Mouse (Mus musculus) intestine, embryonic 16.5 days (tissue): Measurements from ENCODE around the gene Xrn2. TPM values are rescaled to one million over a fixed set of nuclear protein-coding genes. Genes with fewer than 3 reads are reported as not detected.

Source experiments
- ATAC-seq: fragments of 200-750 bp; cut with Nextera tagmentation; 2 replicates; pipeline ENCODE4 v1.8.0; 2017; ENCODE audit warnings: moderate TSS enrichment, moderate library complexity
- H3K27ac ChIP-seq: fragments of 300-500 bp; sonication (generic); 2 replicates; pipeline ENCODE4 v1.5.1; 2014; ENCODE audit warnings: mild to moderate bottlenecking, low read length
- H3K27me3 ChIP-seq: fragments of 300-500 bp; sonication (generic); replicated peaks from 2 replicates; pipeline ENCODE4 v1.6.1; 2014; ENCODE audit warnings: low read length, control low read depth, mixed read lengths; ENCODE audit not compliant: control insufficient read depth, insufficient read depth
- H3K36me3 ChIP-seq: fragments of 300-500 bp; sonication (generic); 2 replicates; pipeline ENCODE4 v1.6.1; 2014; ENCODE audit warnings: low read length, control low read depth; ENCODE audit not compliant: control insufficient read depth, insufficient read depth
- H3K4me1 ChIP-seq: fragments of 300-500 bp; sonication (generic); 2 replicates; pipeline ENCODE4 v1.6.1; 2014; ENCODE audit warnings: low read length, control low read depth, mixed read lengths; ENCODE audit not compliant: control insufficient read depth, insufficient read depth
- H3K4me2 ChIP-seq: fragments of 300-500 bp; sonication (generic); 2 replicates; pipeline ENCODE4 v1.6.1; 2014; ENCODE audit warnings: low read depth, low read length, control low read depth
- H3K4me3 ChIP-seq: fragments of 300-500 bp; sonication (generic); 2 replicates; pipeline ENCODE4 v1.5.1; 2014; ENCODE audit warnings: mild to moderate bottlenecking, low read length
- H3K9ac ChIP-seq: fragments of 300-500 bp; sonication (generic); 2 replicates; pipeline ENCODE4 v1.6.1; 2014; ENCODE audit warnings: low read depth, low read length
- H3K9me3 ChIP-seq: fragments of 300-500 bp; sonication (generic); 2 replicates; pipeline ENCODE4 v1.6.1; 2016; ENCODE audit warnings: low read length, control low read depth; ENCODE audit not compliant: control insufficient read depth
- WGBS: fragments of 180-500 bp; shearing (Covaris S2); extraction: QIAGEN DNeasy Blood & Tissue Kit; methylation state at CpG from one replicate; pipeline ENCODE4 v1.1.7; 2014; 5-methylcytosine and 5-hydroxymethylcytosine counted together
- polyA plus RNA-seq: library from polyadenylated mRNA; unstranded; fragments of >200 nt; fragmentation: Nextera tagmentation; extraction: Ambion mirVana; gene quantifications from 2 replicates; pipeline ENCODE4 v1.2.1, GENCODE M21; 2015

The Xrn2 gene
- 63.6 and 68.3 TPM in 2 replicates for polyA plus RNA-seq

DNA sequence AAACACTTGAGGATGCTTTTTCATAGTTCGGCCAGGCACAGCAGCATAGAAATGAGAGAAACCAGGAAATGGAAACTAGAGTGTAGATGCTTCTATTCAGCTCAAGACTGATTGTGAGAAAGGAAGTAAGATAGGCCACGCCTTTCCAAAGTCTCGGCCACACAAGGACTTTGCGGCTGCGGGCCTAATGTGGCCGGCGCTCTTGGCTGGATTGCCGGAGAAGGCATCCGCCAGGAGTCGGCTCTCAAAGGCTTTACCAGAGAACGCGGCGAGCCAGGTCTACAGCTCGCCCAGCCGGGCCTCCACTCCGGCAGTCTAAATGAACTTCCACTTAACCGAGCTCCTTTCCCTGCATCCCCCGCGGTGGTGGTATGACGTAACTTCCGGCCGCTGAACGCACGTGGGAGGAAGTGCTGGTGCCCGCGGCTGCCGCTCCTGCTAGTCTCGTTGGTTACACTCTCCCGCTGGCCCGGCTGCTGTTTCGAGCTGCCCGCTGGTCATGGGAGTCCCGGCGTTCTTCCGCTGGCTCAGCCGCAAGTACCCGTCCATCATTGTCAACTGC, at the start of gene Xrn2:
Gene Xrn2 (plus strand): TSS at position 374 of the 562 bp plus-strand sequence.
- Histone ChIP-seq H3K9ac (peak within 1 kb of the TSS; percentile 87), H3K27ac (peak within 1 kb of the TSS; percentile 98), H3K4me1 (0 out of 2 replicates have a peak, but pooled peaks cover 8% of the 10 kb centered on the region), H3K9me3 (no peaks in the 10 kb centered on the region), H3K27me3 (no peaks in the 10 kb centered on the region), H3K36me3 (0 out of 2 replicates have a peak, but pooled peaks cover 2% of the 10 kb centered on the region), H3K4me3 (peak within 1 kb of the TSS; percentile 79), H3K4me2 (peak within 1 kb of the TSS; percentile 65)
- ATAC-seq = peak; percentile 97
- WGBS = under 1% methylated on average over 37 of the region's 37 CpGs

DNA sequence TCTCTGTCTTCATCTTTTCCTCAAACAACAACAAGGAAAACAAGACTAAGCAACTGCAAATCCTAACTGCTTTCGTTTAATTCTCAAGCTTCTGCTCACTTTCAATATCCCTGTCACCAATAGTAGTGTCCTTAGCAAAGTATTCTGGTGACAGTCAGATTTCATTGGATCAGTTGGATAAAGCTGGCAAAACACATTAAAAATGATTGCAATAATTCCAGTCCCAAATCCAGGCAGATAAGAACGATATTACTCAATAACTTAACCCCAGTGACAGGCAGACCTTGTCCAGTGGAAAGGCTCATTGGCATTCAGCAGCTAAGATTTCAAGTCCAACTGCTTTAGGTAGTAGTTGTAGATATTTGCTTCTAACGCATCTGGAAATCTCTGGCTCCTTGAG, 37.8 kb upstream of the Xrn2 start:
- no peak overlapping the region for H3K4me3 ChIP-seq
- H3K9ac ChIP-seq = no peak overlapping the region
- 74% methylated on average over 3 of the region's 3 CpGs for WGBS
- no peaks in the 10 kb centered on the region for H3K9me3 ChIP-seq
- no peak for ATAC-seq
- H3K4me2 ChIP-seq = no peak overlapping the region
- no peaks in the 10 kb centered on the region for H3K4me1 ChIP-seq
- H3K27me3 ChIP-seq = no peaks in the 10 kb centered on the region
- H3K27ac ChIP-seq = no peak overlapping the region
- H3K36me3 ChIP-seq = no peaks in the 10 kb centered on the region

DNA sequence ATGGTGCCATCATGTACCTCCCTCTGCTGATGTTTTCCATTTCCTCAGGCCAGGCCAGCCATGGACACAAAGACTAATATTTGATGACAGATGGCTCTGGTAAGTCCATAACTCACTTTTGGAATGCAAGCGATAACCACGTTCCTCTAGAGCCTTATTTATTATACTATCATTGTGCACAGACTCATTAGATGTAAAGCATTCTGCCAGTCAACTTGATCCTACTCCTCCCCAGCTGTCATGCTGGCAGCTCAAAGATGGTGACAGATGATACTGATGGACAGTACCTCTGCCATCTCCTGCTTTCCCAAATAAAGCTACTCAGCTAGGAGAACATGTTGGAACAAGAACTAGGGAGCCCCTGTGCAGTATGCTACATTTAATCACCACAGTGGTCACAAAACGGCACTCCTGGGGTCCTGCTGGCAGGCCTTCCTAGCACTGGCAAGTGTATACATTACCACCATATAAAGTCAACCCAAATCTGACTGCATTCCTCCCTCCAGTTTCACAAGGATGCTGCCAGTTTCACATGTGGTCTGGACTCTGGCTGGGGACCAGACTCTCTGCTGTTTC, 37.3 kb upstream of the Xrn2 start:
- H3K9ac ChIP-seq = no peak overlapping the region
- H3K36me3 ChIP-seq = no peaks in the 10 kb centered on the region
- no peak for ATAC-seq
- no peaks in the 10 kb centered on the region for H3K27me3 ChIP-seq
- no peak overlapping the region for H3K4me3 ChIP-seq
- no peaks in the 10 kb centered on the region for H3K9me3 ChIP-seq
- no peak overlapping the region for H3K4me2 ChIP-seq
- no peaks in the 10 kb centered on the region for H3K4me1 ChIP-seq
- H3K27ac ChIP-seq = no peak overlapping the region
- WGBS = 49% methylated on average over 3 of the region's 3 CpGs

DNA sequence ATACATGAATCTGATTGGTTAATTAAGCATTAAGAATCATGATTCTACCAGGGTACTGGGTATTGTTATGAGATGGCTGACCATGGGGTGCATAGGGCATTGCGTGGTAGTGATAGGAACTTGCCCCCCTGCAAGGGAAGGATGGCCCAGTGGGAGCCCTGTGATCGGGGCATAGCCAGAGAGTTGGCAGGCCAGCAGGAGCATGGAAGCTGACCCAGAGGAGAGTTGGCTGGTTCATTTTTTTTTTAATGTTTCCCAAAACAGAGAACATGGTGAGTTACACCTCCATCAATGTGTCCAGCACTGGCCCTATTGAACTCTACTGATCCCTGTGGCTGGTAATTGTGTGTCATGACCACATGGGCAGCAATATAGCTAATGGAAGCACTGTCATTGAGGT, 30.0 kb upstream of the Xrn2 start:
- Histone ChIP-seq H3K27me3 (no peaks in the 10 kb centered on the region), H3K4me3 (no peak overlapping the region), H3K4me1 (no peaks in the 10 kb centered on the region), H3K9ac (no peak overlapping the region), H3K9me3 (no peaks in the 10 kb centered on the region), H3K36me3 (no peaks in the 10 kb centered on the region), H3K4me2 (no peak overlapping the region), H3K27ac (no peak overlapping the region)
- no peak for ATAC-seq
- WGBS = 89% methylated on average over 2 of the region's 2 CpGs

DNA sequence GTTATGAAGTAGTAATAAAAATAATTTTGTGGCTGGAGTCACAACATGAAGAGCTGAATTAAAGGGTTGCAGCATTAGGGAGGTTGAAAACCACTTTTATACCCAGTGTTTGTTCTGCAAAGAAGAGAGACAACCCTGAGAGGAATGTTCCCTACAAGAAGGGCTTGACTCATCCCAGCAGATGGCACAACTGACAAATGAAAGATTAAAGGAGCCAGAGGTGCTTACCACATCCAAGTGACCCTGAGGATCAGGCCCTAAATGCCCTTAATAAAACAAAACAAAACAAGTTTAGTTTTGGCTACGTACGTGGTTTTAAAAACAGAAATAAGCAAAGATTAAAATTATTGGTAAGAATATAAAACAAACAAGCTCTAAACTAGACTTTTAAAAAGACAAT, 28.0 kb upstream of the Xrn2 start:
- Histone ChIP-seq H3K36me3 (no peaks in the 10 kb centered on the region), H3K4me3 (no peak overlapping the region), H3K27me3 (no peaks in the 10 kb centered on the region), H3K4me1 (no peaks in the 10 kb centered on the region), H3K9ac (no peak overlapping the region), H3K27ac (no peak overlapping the region), H3K9me3 (no peaks in the 10 kb centered on the region), H3K4me2 (no peak overlapping the region)
- no peak for ATAC-seq
- WGBS = 90% methylated on average over 2 of the region's 2 CpGs

DNA sequence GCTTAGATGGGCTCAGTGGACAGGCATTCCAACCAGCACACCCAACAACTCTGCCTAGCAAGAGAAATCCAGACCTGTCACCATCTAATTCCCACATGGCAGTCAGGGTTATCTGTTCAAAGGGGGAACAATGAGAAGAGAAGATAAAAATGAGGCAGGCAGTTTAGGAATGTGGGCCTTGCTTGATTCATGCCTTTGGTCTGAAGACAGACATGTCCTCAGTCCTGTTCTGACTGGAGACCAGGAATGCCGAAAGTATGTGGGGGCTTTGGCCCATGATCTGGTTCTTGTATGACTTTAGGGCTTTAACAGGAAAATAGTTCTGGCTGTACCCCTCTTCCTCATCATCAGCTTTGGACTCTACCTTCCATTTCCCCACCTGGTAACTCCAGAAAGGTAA, 27.0 kb upstream of the Xrn2 start:
- Histone ChIP-seq H3K4me3 (no peak overlapping the region), H3K4me1 (no peaks in the 10 kb centered on the region), H3K36me3 (no peaks in the 10 kb centered on the region), H3K4me2 (no peak overlapping the region), H3K27ac (no peak overlapping the region), H3K9ac (no peak overlapping the region), H3K9me3 (no peaks in the 10 kb centered on the region), H3K27me3 (no peaks in the 10 kb centered on the region)
- ATAC-seq = no peak
- 89% methylated on average over 1 of the region's 1 CpGs for WGBS

DNA sequence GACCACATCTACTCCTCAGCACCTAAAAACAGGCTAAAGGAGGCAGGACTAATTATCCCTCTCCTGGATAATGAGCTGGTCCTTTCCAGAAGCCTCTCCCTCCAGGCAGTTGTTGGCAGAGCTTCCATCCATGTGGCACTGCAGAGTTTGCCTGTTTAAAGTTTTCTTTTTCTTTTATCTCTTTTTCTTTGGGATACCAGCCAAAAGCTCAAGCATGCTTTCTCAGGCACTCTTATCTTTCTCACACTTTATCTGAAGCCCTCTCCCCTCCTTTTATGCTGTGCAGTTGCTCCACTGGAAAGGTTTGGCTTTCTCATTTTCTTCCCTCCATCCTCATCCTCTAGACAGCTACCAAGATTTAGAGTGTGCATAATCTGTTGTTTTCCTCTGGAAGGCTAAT, 26.4 kb upstream of the Xrn2 start:
- Histone ChIP-seq H3K4me2 (no peak overlapping the region), H3K9ac (no peak overlapping the region), H3K27me3 (no peaks in the 10 kb centered on the region), H3K4me1 (no peaks in the 10 kb centered on the region), H3K4me3 (no peak overlapping the region), H3K27ac (no peak overlapping the region), H3K9me3 (no peaks in the 10 kb centered on the region), H3K36me3 (no peaks in the 10 kb centered on the region)
- no peak for ATAC-seq

DNA sequence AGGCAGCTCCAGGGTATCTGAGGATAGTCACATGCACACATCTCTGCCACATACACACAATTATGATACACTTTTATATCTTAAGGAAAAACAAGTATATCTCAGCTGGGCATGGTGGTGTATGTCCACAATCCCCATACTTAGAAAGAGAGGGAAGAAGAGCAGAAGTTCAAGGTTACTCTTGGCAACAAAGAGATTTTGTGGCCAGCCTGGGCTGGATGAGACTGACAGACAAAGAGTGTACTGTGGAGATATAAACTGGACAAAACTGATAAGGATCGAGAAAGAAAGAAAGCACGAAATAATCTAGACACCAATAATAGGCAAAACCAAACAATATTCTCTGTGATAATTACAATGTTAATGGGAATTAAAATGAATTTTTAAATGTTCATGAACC, 5.5 kb upstream of the Xrn2 start:
- no peak overlapping the region for H3K9ac ChIP-seq
- ATAC-seq = no peak
- whole genome bisulfite sequencing = 83% methylated on average over 2 of the region's 2 CpGs
- H3K4me3 ChIP-seq = no peak overlapping the region
- H3K27me3 ChIP-seq = no peaks in the 10 kb centered on the region
- H3K36me3 ChIP-seq = no peaks in the 10 kb centered on the region
- H3K9me3 ChIP-seq = no peaks in the 10 kb centered on the region
- no peak overlapping the region for H3K4me2 ChIP-seq
- no peak overlapping the region for H3K27ac ChIP-seq
- H3K4me1 ChIP-seq = 0 out of 2 replicates have a peak, but pooled peaks cover 6% of the 10 kb centered on the region

DNA sequence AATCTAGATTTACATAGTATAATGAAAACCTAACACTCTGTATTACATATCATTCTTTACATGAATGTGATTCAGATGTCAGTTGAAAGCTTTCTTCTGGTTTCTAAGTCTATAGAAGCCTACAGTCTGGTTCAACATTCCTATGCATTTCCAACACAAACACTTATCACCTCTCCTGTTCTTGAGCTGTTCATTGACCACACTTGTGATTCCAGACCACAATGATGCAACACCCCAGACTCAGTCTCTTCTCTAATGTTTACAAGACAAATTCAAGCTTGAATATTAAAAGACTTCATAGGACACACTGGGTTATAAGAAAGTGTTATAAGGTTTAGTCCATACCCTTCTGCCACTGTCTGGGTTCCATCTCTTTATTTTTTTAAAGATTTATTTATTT, 3.7 kb upstream of the Xrn2 start:
- H3K4me2 ChIP-seq = no peak overlapping the region

DNA sequence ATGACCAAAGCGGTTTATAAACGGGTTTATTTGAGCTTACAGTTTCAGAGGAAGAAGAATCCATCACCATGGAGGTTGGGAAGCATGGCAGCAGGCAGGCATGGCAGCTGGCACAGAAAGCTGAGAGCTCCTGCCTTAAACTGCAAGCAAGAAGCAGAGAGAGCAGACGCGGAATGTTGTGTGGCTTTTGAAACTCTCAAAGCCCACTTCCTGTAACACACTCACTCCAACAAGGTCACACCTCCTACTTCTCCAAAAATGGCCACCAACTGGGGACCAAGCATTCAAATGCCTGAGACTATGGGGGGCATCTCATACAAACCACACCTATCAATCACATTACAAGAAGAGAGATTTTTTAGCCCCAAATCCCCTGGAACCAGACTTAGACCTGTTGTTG, 2.7 kb upstream of the Xrn2 start:
- no peak for ATAC-seq
- Histone ChIP-seq H3K4me2 (no peak overlapping the region), H3K27ac (no peak overlapping the region), H3K4me3 (no peak overlapping the region), H3K9me3 (no peaks in the 10 kb centered on the region), H3K36me3 (no peaks in the 10 kb centered on the region), H3K4me1 (0 out of 2 replicates have a peak, but pooled peaks cover 7% of the 10 kb centered on the region), H3K27me3 (no peaks in the 10 kb centered on the region), H3K9ac (no peak overlapping the region)
- WGBS = 90% methylated on average over 4 of the region's 4 CpGs

More for the DNA sequence above, 3.7 kb upstream of the Xrn2 start:
- Histone ChIP-seq H3K27ac (no peak overlapping the region), H3K4me1 (0 out of 2 replicates have a peak, but pooled peaks cover 6% of the 10 kb centered on the region), H3K36me3 (no peaks in the 10 kb centered on the region), H3K9ac (no peak overlapping the region), H3K9me3 (no peaks in the 10 kb centered on the region), H3K27me3 (no peaks in the 10 kb centered on the region), H3K4me3 (no peak overlapping the region)
- ATAC-seq = no peak
